Mouse (Mus musculus) liver, postnatal 0 days (tissue): ENCODE results near the gene Bend7.

ENCODE experiments used
- CTCF ChIP-seq: sonication (generic); IDR thresholded peaks from 2 replicates; pipeline ENCODE4 v1.5.1; 2016; ENCODE audit warnings: antibody characterized with exemption, low read depth
- EP300 ChIP-seq: IDR thresholded peaks from 2 replicates; pipeline ENCODE4 v1.6.1; 2016; ENCODE audit warnings: antibody characterized with exemption, low read depth, mild to moderate bottlenecking

DNA sequence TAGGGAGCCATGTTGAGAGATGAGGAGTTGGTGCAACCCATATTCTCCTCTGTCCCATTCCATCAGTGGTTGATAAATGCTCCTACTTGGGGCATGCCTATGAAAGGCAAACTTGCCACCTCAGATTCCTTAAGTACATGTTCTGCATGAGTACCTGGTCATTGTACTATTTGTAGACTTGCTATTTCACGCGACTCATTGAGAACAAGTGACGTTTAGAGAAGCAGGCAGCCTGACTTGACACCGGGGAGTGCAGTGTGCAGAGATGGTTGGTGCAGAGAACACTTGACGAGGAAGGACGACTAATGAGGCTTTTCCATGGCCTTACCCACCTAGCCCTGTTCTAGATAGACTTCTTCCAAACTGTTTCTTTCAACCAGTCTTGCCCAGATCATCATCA, 34.3 kb downstream of the Bend7 start:
- no peak for TF ChIP-seq EP300
- TF ChIP-seq CTCF: no peak
